Mouse (Mus musculus): ENCODE data around the gene Nt5c2.

- TF ChIP-seq CTCF (IDR thresholded peaks at IDR 0.05; ENCODE audit: low read depth, low read length), result no peak
- no peak for TF ChIP-seq TAL1 (conservative IDR thresholded peaks at IDR 0.05; ENCODE audit: low read depth, low read length)
- TF ChIP-seq POLR2AphosphoS5 (IDR thresholded peaks at IDR 0.05; ENCODE audit: insufficient replicate concordance, low read depth, low read length), result no peak
- TF ChIP-seq GATA1 (IDR thresholded peaks at IDR 0.05; ENCODE audit: borderline replicate concordance, low read length), result no peak
- TF ChIP-seq GATA2 (IDR thresholded peaks at IDR 0.05; ENCODE audit: borderline replicate concordance, low read depth, low read length), result no peak
Observed at GRCm38 (mm10) chr19:46934025-46934424, 80.9 kb downstream of the Nt5c2 start.
